ENCODE assay signal across 10 mouse cellular contexts in genomic region chr5:148152600-148153402, GRCm38 (mm10).
DNase-seq lines count a peak whose midpoint lies in the region; ATAC-seq and TF ChIP-seq lines count a peak whose summit lies in the region.
"Had no signal": no experiment of that assay in that cellular context is flagged by ENCODE, and none has a peak within 500 bp of the region (broad histone marks: within the 10 kb centered on the region; RNA-seq: fewer than 3 reads in every experiment).

No protein-coding gene starts in this region.

- no peak for DNase-seq in embryonic facial prominence, embryonic 14.5 days (ENCODE audit: low spot score)
- DNase-seq in embryonic facial prominence, embryonic 10.5 days (ENCODE audit: low spot score), result no peak
- peak; percentile 82 for DNase-seq in brain, embryonic 14.5 days (ENCODE audit: low read depth)
- no peak for DNase-seq in right cerebral cortex, postnatal 10 days (ENCODE audit: low spot score in 2 of 2)
- no peak for DNase-seq in layer of hippocampus, adult 9-11 months
- DNase-seq in right cerebral cortex, adult 18-20 months, result no peak
- DNase-seq: kidney, postnatal 10 days had no signal

- peaks cover 5% of the 10 kb centered on the region; the same call in 1 of the 2 replicates for H3K4me1 ChIP-seq in embryonic facial prominence, embryonic 14.5 days (ENCODE audit: control insufficient read depth, insufficient read depth, low read length)
- H3K4me1 ChIP-seq in embryonic facial prominence, embryonic 10.5 days, result no peaks in the 10 kb centered on the region
- peaks cover 40% of the 10 kb centered on the region for H3K4me1 ChIP-seq in hindbrain, embryonic 13.5 days (replicated peaks)
- peaks cover 15% of the 10 kb centered on the region for H3K4me1 ChIP-seq in midbrain, embryonic 16.5 days (ENCODE audit: control insufficient read depth, insufficient read depth, low read length)
- H3K4me1 ChIP-seq: liver, embryonic 15.5 days had no signal

- TF ChIP-seq CTCF in brain, embryonic 14.5 days (IDR thresholded peaks at IDR 0.05; ENCODE audit: borderline replicate concordance, extremely low read depth, insufficient read depth, insufficient read length), result no peak

- no peak overlapping the region for H3K4me2 ChIP-seq in embryonic facial prominence, embryonic 14.5 days (ENCODE audit: low read depth, low read length)
- peak overlapping the region; percentile 38 for H3K4me2 ChIP-seq in hindbrain, embryonic 13.5 days
- peak overlapping the region; percentile 37 for H3K4me2 ChIP-seq in midbrain, embryonic 16.5 days (ENCODE audit: low read length)
- H3K4me2 ChIP-seq: liver, embryonic 15.5 days had no signal

- no peaks in the 10 kb centered on the region for H3K27me3 ChIP-seq in embryonic facial prominence, embryonic 14.5 days (replicated peaks; ENCODE audit: control insufficient read depth, insufficient read depth, low read length)
- no peaks in the 10 kb centered on the region for H3K27me3 ChIP-seq in embryonic facial prominence, embryonic 10.5 days (replicated peaks; ENCODE audit: low read depth, poor library complexity, severe bottlenecking)
- no peaks in the 10 kb centered on the region for H3K27me3 ChIP-seq in hindbrain, embryonic 13.5 days
- H3K27me3 ChIP-seq in midbrain, embryonic 16.5 days (ENCODE audit: control insufficient read depth, insufficient read depth, low read depth, low read length), result no peaks in the 10 kb centered on the region
- H3K27me3 ChIP-seq: liver, embryonic 15.5 days had no signal

- WGBS in embryonic facial prominence, embryonic 14.5 days, result 61% methylated on average over 13 of the region's 13 CpGs
- 75% methylated on average over 13 of the region's 13 CpGs for WGBS in embryonic facial prominence, embryonic 10.5 days
- WGBS in hindbrain, embryonic 13.5 days, result 26% methylated on average over 13 of the region's 13 CpGs
- WGBS in midbrain, embryonic 16.5 days, result 35% methylated on average over 13 of the region's 13 CpGs

- no peak overlapping the region for H3K9ac ChIP-seq in embryonic facial prominence, embryonic 14.5 days (ENCODE audit: low read depth, low read length)
- H3K9ac ChIP-seq in hindbrain, embryonic 13.5 days, result peak overlapping the region; percentile 59; the same call in 1 of the 2 replicates
- H3K9ac ChIP-seq in midbrain, embryonic 16.5 days (ENCODE audit: low read depth, low read length), result 0 out of 2 replicates have a peak overlapping the region, but pooled peaks have one; percentile 17
- H3K9ac ChIP-seq: liver, embryonic 15.5 days had no signal

- H3K36me3 ChIP-seq in embryonic facial prominence, embryonic 14.5 days (ENCODE audit: control insufficient read depth, insufficient read depth, low read length), result no peaks in the 10 kb centered on the region
- no peaks in the 10 kb centered on the region for H3K36me3 ChIP-seq in embryonic facial prominence, embryonic 10.5 days (replicated peaks)
- peaks cover 3% of the 10 kb centered on the region for H3K36me3 ChIP-seq in hindbrain, embryonic 13.5 days
- H3K36me3 ChIP-seq in midbrain, embryonic 16.5 days (ENCODE audit: control insufficient read depth, insufficient read depth, low read length), result no peaks in the 10 kb centered on the region
- H3K36me3 ChIP-seq: liver, embryonic 15.5 days had no signal

- no peaks in the 10 kb centered on the region for H3K9me3 ChIP-seq in embryonic facial prominence, embryonic 14.5 days (ENCODE audit: control insufficient read depth, low read length)
- H3K9me3 ChIP-seq in embryonic facial prominence, embryonic 10.5 days, result peaks cover 8% of the 10 kb centered on the region
- no peaks in the 10 kb centered on the region; the same call in 1 of the 2 replicates for H3K9me3 ChIP-seq in hindbrain, embryonic 13.5 days
- H3K9me3 ChIP-seq in midbrain, embryonic 16.5 days (replicated peaks; ENCODE audit: control insufficient read depth, low read length, poor library complexity, severe bottlenecking), result no peaks in the 10 kb centered on the region; the same call in 1 of the 2 replicates
- H3K9me3 ChIP-seq: liver, embryonic 15.5 days had no signal

- TF ChIP-seq POLR2A in brain, embryonic 14.5 days (IDR thresholded peaks at IDR 0.05; ENCODE audit: borderline replicate concordance, extremely low read depth, insufficient read depth, insufficient read length, poor library complexity, severe bottlenecking), result no peak

- no peak overlapping the region for H3K4me3 ChIP-seq in embryonic facial prominence, embryonic 14.5 days (ENCODE audit: low read depth, low read length)
- H3K4me3 ChIP-seq in embryonic facial prominence, embryonic 10.5 days, result no peak overlapping the region
- no peak overlapping the region for H3K4me3 ChIP-seq in hindbrain, embryonic 13.5 days
- H3K4me3 ChIP-seq in midbrain, embryonic 16.5 days (ENCODE audit: low read depth, low read length), result no peak overlapping the region
- H3K4me3 ChIP-seq: liver, embryonic 15.5 days had no signal

- no peak overlapping the region for H3K27ac ChIP-seq in embryonic facial prominence, embryonic 14.5 days (replicated peaks; ENCODE audit: low read depth, low read length)
- no peak overlapping the region for H3K27ac ChIP-seq in embryonic facial prominence, embryonic 10.5 days (replicated peaks)
- H3K27ac ChIP-seq in hindbrain, embryonic 13.5 days, result peak overlapping the region; percentile 91
- H3K27ac ChIP-seq in midbrain, embryonic 16.5 days (ENCODE audit: low read length), result peak overlapping the region; percentile 76
- H3K27ac ChIP-seq: liver, embryonic 15.5 days had no signal

- 0 out of 2 replicates have a peak, but pooled peaks have one; percentile 33 for ATAC-seq in embryonic facial prominence, embryonic 14.5 days (ENCODE audit: low read depth)
- peak; percentile 84 for ATAC-seq in hindbrain, embryonic 13.5 days (ENCODE audit: low FRiP score)
- ATAC-seq in midbrain, embryonic 16.5 days, result peak; percentile 80

Comparison
In these comparisons a context has a peak if more than half of its experiments do, and no peak if none do; other contexts are left out.
1. ATAC-seq: peak in every context shown above with its lines; median percentile 84 in hindbrain, embryonic 13.5 days; 80 in midbrain, embryonic 16.5 days; 33 in embryonic facial prominence, embryonic 14.5 days.
2. H3K27ac ChIP-seq: peak in hindbrain, embryonic 13.5 days (single experiment) and midbrain, embryonic 16.5 days (single experiment); none in embryonic facial prominence, embryonic 14.5 days (single experiment) and embryonic facial prominence, embryonic 10.5 days (single experiment).